Mouse (Mus musculus): ENCODE data around the gene Clca1. TPM values are rescaled to one million over a fixed set of nuclear protein-coding genes. Genes with fewer than 3 reads are reported as not detected.

The Clca1 gene
- total and polyA plus RNA-seq, 2 experiments from 2014 or later, result not detected

DNA sequence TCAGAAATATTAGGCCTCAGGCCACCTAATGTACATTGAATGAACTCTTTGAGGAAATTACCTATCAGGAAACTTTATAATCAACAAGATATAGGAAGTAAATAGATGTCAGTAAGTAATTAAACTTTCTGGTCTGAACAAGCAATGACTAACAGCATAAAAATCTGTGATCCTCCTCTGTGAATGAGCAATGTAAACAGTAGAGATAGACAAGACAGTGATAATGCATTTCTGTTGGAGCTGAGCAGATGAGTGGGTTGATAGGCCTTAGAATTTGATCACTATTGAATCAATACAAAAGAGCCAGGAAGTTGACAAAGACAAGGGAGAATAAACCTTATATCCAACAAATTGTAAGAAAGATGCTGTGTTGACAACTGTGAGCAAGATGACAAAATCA, 40.0 kb downstream of the Clca1 start:
- no peak overlapping the region for H3K9ac ChIP-seq (replicated peaks; ENCODE audit: low read length)
- no peaks in the 10 kb centered on the region for H3K9me3 ChIP-seq (ENCODE audit: low read length)
- DNase-seq (ENCODE audit: low spot score), result no peak
- no peaks in the 10 kb centered on the region for H3K27me3 ChIP-seq (ENCODE audit: insufficient read depth, low read length)
- H3K27ac ChIP-seq, result no peak overlapping the region
- ATAC-seq, result no peak
- no peak overlapping the region for H3K4me3 ChIP-seq (ENCODE audit: low read length)
- no peaks in the 10 kb centered on the region for H3K36me3 ChIP-seq (ENCODE audit: insufficient read depth, low read length)
- TF ChIP-seq CTCF (IDR thresholded peaks at IDR 0.05; ENCODE audit: low read depth), result no peak
- no peaks in the 10 kb centered on the region for H3K4me1 ChIP-seq (ENCODE audit: insufficient read depth, low read length)
- H3K4me2 ChIP-seq (ENCODE audit: low read depth, low read length), result no peak overlapping the region

DNA sequence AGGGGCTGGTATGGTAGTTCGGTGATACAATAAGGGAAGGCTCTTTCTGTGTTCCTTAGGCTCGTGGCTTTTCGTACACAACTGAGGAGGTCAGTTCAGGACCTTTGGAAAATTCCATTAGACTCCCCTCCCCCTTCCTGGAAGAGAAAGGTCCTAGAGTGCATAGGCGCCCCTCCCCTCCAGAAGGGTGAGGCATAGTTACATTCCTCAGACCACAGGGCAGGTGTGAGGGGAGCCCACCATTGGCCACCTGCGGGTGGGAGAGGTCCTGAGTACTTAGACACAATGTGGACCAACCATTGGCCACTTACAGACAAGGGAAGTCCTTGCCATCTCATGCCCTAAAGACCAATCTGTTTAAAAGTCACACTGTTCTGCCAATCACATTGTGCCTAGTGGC, 46.7 kb downstream of the Clca1 start:
- Histone ChIP-seq H3K4me2 (ENCODE audit: low read depth, low read length) (no peak overlapping the region), H3K27me3 (ENCODE audit: insufficient read depth, low read length) (no peaks in the 10 kb centered on the region), H3K4me3 (ENCODE audit: low read length) (no peak overlapping the region), H3K36me3 (ENCODE audit: insufficient read depth, low read length) (no peaks in the 10 kb centered on the region), H3K4me1 (ENCODE audit: insufficient read depth, low read length) (no peaks in the 10 kb centered on the region), H3K27ac (no peak overlapping the region), H3K9ac (replicated peaks; ENCODE audit: low read length) (no peak overlapping the region), H3K9me3 (ENCODE audit: low read length) (no peaks in the 10 kb centered on the region)
- DNase-seq (ENCODE audit: low spot score), result no peak
- TF ChIP-seq CTCF (IDR thresholded peaks at IDR 0.05; ENCODE audit: low read depth), result no peak
- 80% methylated on average over 5 of the region's 5 CpGs for WGBS
- ATAC-seq, result no peak

DNA sequence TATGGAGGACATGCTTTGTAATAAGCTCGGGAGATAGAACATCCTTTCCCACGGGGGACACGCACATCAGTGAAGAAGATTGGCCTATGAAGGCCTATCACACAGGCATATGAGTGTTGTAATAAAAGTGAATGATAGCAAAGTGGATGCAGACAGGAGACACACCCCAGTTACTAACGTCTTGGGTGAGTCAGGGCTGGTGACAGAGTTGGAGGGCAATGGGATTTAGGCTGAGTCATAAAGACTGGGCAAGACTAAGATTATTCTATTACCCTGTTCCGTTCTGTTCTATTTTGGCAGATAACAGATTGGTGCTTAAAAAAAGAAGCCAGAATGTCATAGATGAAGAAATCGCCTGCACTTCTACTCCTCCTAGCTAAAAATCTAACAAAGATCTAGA, 52.0 kb downstream of the Clca1 start:
- Histone ChIP-seq H3K36me3 (ENCODE audit: insufficient read depth, low read length) (no peaks in the 10 kb centered on the region), H3K4me2 (ENCODE audit: low read depth, low read length) (no peak overlapping the region), H3K9me3 (ENCODE audit: low read length) (no peaks in the 10 kb centered on the region), H3K4me1 (ENCODE audit: insufficient read depth, low read length) (no peaks in the 10 kb centered on the region), H3K9ac (replicated peaks; ENCODE audit: low read length) (no peak overlapping the region), H3K27ac (no peak overlapping the region), H3K4me3 (ENCODE audit: low read length) (no peak overlapping the region), H3K27me3 (ENCODE audit: insufficient read depth, low read length) (no peaks in the 10 kb centered on the region)
- DNase-seq (ENCODE audit: low spot score), result no peak
- WGBS, result 88% methylated on average over 6 of the region's 6 CpGs
- no peak for TF ChIP-seq CTCF (IDR thresholded peaks at IDR 0.05; ENCODE audit: low read depth)
- ATAC-seq, result no peak

DNA sequence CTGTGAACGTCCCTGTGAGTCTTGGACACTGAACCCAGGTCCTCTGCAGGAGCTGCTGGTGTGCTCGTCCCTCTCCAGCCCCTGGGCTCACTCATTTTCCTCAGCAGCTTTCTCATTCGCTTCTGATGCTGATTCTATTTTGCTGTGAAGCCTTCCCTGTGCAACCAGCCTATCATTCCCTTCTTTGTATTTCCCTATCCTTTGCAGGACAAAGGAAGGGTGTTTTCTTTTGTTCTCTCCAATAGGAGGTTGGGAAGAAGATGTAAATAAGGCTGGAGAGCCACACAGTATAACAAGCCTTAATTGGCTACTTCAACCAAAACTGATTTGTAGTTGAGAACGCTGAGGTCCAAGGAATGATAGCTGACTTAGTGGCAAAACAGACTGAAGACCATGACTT, 54.9 kb downstream of the Clca1 start:
- Histone ChIP-seq H3K4me2 (ENCODE audit: low read depth, low read length) (no peak overlapping the region), H3K36me3 (ENCODE audit: insufficient read depth, low read length) (no peaks in the 10 kb centered on the region), H3K27me3 (ENCODE audit: insufficient read depth, low read length) (no peaks in the 10 kb centered on the region), H3K4me3 (ENCODE audit: low read length) (no peak overlapping the region), H3K4me1 (ENCODE audit: insufficient read depth, low read length) (no peaks in the 10 kb centered on the region), H3K27ac (no peak overlapping the region), H3K9me3 (ENCODE audit: low read length) (no peaks in the 10 kb centered on the region), H3K9ac (replicated peaks; ENCODE audit: low read length) (no peak overlapping the region)
- TF ChIP-seq CTCF (IDR thresholded peaks at IDR 0.05; ENCODE audit: low read depth), result no peak
- 16% methylated on average over 4 of the region's 4 CpGs for WGBS
- DNase-seq (ENCODE audit: low spot score) (no peak), ATAC-seq (no peak)

DNA sequence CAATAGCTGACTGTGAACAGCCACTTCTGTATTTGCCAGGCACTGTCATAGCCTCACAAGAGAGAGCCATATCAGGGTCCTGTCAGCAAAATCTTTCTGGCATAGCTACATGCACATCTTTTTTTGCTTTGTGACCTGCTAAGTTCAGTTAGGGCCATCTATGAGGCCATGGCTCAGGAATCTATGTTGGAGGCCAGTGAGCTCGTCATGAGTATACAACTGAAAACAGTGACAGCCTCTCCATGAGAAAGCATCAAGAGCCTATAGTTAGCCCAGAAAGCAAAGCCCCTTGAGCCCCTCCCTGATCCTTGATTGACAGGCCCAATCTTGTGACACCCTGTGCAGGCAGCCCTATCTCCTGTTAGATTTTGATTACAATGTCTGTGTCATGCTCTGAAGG, 56.5 kb downstream of the Clca1 start:
- Histone ChIP-seq H3K36me3 (ENCODE audit: insufficient read depth, low read length) (no peaks in the 10 kb centered on the region), H3K4me3 (ENCODE audit: low read length) (no peak overlapping the region), H3K9me3 (ENCODE audit: low read length) (no peaks in the 10 kb centered on the region), H3K9ac (replicated peaks; ENCODE audit: low read length) (no peak overlapping the region), H3K27ac (no peak overlapping the region), H3K4me1 (ENCODE audit: insufficient read depth, low read length) (no peaks in the 10 kb centered on the region), H3K4me2 (ENCODE audit: low read depth, low read length) (no peak overlapping the region), H3K27me3 (ENCODE audit: insufficient read depth, low read length) (no peaks in the 10 kb centered on the region)
- WGBS, result 61% methylated on average over 1 of the region's 1 CpGs
- DNase-seq (ENCODE audit: low spot score) (no peak), ATAC-seq (no peak)
- no peak for TF ChIP-seq CTCF (IDR thresholded peaks at IDR 0.05; ENCODE audit: low read depth)

DNA sequence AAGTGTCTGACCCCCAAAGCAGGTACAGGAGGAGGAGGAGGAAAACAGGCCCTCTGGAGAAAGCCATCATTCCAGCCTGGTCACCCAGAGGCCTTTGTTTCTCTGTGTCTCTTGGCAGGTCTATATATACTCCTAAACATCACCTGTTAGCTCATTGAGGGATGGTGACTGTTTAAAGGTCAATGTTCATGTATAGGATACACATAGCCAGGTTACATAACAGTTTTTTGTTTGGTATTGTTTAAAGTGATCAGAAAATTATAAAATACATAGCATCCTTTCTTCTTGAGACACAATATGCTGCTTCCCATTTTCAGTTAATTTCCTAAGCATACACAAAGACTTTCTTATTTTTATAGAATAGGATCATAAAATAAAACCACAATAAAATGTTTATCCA, 57.6 kb downstream of the Clca1 start, which contains the start of gene Clca4a:
TSS of gene Clca4a (minus strand) at position 101 of the 400 bp plus-strand sequence.
- no peak for ATAC-seq
- TF ChIP-seq CTCF (IDR thresholded peaks at IDR 0.05; ENCODE audit: low read depth), result no peak
- no peak for DNase-seq (ENCODE audit: low spot score)

DNA sequence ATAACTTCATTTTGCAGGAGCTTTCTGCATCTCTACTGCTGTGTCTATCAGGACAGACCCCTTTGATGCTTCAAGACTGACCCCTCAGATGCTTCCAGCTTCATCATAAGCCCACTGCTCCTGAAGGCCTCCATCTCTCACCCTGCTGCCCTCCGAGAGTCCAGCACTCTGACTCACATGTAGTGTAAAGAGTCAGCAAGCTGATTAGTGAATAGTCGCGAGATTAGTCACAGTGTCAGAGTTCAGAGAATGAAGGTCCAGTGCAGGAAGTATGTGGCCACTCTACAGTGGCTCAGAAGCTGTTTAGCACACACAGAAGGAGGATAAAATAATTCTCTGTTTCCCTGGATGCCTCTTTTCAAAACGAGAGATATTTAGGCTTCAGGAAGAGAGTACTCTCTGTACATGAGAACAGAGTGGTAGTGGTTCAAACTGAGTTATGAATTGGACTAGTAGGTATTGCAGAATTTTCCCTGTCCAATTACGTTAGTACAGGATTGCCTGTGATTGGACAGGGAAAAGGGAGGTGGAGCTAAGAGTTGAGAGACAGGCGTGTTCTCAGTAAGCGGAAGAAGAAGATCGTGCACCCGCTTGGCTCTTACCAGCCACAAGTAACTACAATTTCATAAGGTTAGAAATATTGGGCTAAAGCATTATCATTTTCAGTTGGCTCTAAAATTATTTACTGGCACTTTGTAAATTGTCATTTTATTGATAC, 60.9 kb downstream of the Clca1 start:
- no peak overlapping the region for H3K27ac ChIP-seq
- H3K4me2 ChIP-seq (ENCODE audit: low read depth, low read length), result no peak overlapping the region
- no peaks in the 10 kb centered on the region for H3K27me3 ChIP-seq (ENCODE audit: insufficient read depth, low read length)
- ATAC-seq (no peak), DNase-seq (ENCODE audit: low spot score) (no peak)
- H3K4me1 ChIP-seq (ENCODE audit: insufficient read depth, low read length), result no peaks in the 10 kb centered on the region
- H3K9ac ChIP-seq (replicated peaks; ENCODE audit: low read length), result no peak overlapping the region
- no peaks in the 10 kb centered on the region for H3K9me3 ChIP-seq (ENCODE audit: low read length)
- no peaks in the 10 kb centered on the region for H3K36me3 ChIP-seq (ENCODE audit: insufficient read depth, low read length)
- no peak for TF ChIP-seq CTCF (IDR thresholded peaks at IDR 0.05; ENCODE audit: low read depth)
- 74% methylated on average over 9 of the region's 9 CpGs for WGBS
- no peak overlapping the region for H3K4me3 ChIP-seq (ENCODE audit: low read length)

More for the DNA sequence above, 57.6 kb downstream of the Clca1 start, which contains the start of gene Clca4a:
- H3K9me3 ChIP-seq (ENCODE audit: low read length), result no peaks in the 10 kb centered on the region
- H3K4me3 ChIP-seq (ENCODE audit: low read length), result no peak within 1 kb of the TSS
- no peak within 1 kb of the TSS for H3K9ac ChIP-seq (replicated peaks; ENCODE audit: low read length)
- no peak within 1 kb of the TSS for H3K27ac ChIP-seq
- no peaks in the 10 kb centered on the region for H3K36me3 ChIP-seq (ENCODE audit: insufficient read depth, low read length)
- H3K27me3 ChIP-seq (ENCODE audit: insufficient read depth, low read length), result no peaks in the 10 kb centered on the region
- no peak within 1 kb of the TSS for H3K4me2 ChIP-seq (ENCODE audit: low read depth, low read length)
- H3K4me1 ChIP-seq (ENCODE audit: insufficient read depth, low read length), result no peaks in the 10 kb centered on the region

All from hindbrain, postnatal 0 days (tissue).